Mouse (Mus musculus) macrophage (primary cell): ENCODE results near the gene Jak3. TPM values are rescaled to one million over a fixed set of nuclear protein-coding genes. Genes with fewer than 3 reads are reported as not detected.

Source experiments
- H3K27ac ChIP-seq: fragments of 350-480 bp; formaldehyde crosslinking; 2 replicates; pipeline ENCODE4 v1.9.0; 2021
- H3K36me3 ChIP-seq: fragments of 350-480 bp; formaldehyde crosslinking; 2 replicates; pipeline ENCODE4 v1.9.0; 2021; ENCODE audit errors: inconsistent target
- H3K4me3 ChIP-seq: fragments of 350-480 bp; formaldehyde crosslinking; 2 replicates; pipeline ENCODE4 v1.9.0; 2021; ENCODE audit errors: inconsistent target
- H3K79me2 ChIP-seq: fragments of 350-480 bp; formaldehyde crosslinking; 2 replicates; pipeline ENCODE4 v1.9.0; 2021; ENCODE audit errors: inconsistent target
- WGBS: methylation state at CpG from one replicate; pipeline ENCODE4 v1.1.7; 2026; ENCODE audit warnings: inconsistent platforms; ENCODE audit not compliant: missing documents; 5-methylcytosine and 5-hydroxymethylcytosine counted together
- polyA plus RNA-seq: library from polyadenylated mRNA; stranded (reverse); fragments of 250-400 nt; gene quantifications from 3 replicates; pipeline ENCODE4 v1.2.4, GENCODE M21; 2018; ENCODE audit warnings: inconsistent platforms

Gene Jak3
- polyA plus RNA-seq, 1 experiment from 2014 or later: 10.8 TPM

DNA sequence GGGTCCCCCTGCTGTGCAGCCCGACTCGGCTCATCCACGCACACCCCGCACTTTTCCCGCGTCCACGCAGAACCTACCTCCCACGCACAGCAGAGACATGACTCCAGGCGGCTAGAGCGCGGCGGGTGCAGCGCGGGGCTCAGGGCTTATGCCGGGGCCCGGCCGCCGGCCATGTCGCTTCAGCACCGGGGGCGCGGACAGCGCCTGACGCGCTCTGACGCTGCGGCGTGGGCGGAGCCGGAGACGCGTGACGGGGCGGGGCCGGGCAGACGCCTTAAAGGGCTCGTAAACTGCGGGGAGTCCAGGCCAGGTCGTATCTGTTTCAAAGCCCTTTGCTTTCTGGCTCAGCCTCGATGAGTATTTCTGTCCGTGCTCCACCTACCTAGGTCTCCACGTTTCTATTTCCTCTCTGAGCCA lies 4.5 kb upstream of the Jak3 start, which contains the start of gene Unc13a:
Gene Unc13a (minus strand): TSS at position 209 of the 417 bp plus-strand sequence.
- Histone ChIP-seq H3K4me3 (peak within 1 kb of the TSS; percentile 67), H3K36me3 (no peaks in the 10 kb centered on the region), H3K27ac (peak within 1 kb of the TSS; percentile 49), H3K79me2 (no peaks in the 10 kb centered on the region)
- under 1% methylated on average over 41 of the region's 42 CpGs for WGBS

DNA sequence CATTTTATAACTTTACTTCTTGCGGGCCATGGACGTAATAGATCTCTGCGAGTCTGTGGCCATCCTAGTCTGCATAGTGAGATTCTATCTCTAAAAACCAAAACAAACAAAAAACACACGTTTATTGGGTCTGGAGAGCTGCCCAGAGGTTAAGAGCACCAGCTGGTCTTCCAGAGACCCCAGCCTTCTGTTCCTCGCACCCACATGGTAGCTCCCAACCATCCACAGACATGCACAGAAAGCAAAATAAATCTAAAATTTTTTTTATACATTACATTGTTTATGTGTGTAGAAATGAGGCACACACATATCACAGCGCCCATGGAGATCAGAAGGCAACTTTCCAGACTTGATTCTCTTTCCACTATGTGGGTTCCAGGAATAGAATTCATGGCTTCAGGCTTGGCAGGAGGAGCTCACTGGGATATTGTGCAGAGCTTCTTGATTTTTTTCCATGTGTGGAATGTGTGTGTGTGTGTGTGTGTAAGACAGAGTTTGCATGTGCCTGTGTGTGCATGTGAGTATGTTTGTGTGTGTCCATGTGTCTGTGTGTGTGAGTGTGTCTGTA lies 3.8 kb upstream of the Jak3 start:
- H3K4me3 ChIP-seq: peak overlapping the region; percentile 24

GRCm38 (mm10) chr8:71674071-71674470 lies 2.0 kb upstream of the Jak3 start:
- no peak overlapping the region for H3K4me3 ChIP-seq
- H3K36me3 ChIP-seq: no peaks in the 10 kb centered on the region
- peaks cover 5% of the 10 kb centered on the region; the same call in 1 of the 2 replicates for H3K79me2 ChIP-seq
- no peak overlapping the region for H3K27ac ChIP-seq
- WGBS: 89% methylated on average over 2 of the region's 2 CpGs

More for the DNA sequence above, 3.8 kb upstream of the Jak3 start:
- Histone ChIP-seq H3K36me3 (no peaks in the 10 kb centered on the region), H3K79me2 (peaks cover 5% of the 10 kb centered on the region; the same call in 1 of the 2 replicates), H3K27ac (peak overlapping the region; percentile 49)
- 76% methylated on average over 6 of the region's 6 CpGs for WGBS

- Histone ChIP-seq H3K79me2 (peaks cover 5% of the 10 kb centered on the region; the same call in 1 of the 2 replicates), H3K4me3 (peak overlapping the region; percentile 57), H3K36me3 (peaks cover 5% of the 10 kb centered on the region; the same call in 1 of the 2 replicates), H3K27ac (peak overlapping the region; percentile 82)
- 63% methylated on average over 9 of the region's 9 CpGs for WGBS
These were observed 558 bp upstream of the Jak3 start for GRCm38 (mm10) chr8:71675456-71676019.

GRCm38 (mm10) chr8:71676803-71677202 lies 707 bp downstream of the Jak3 start:
- peak overlapping the region; percentile 82 for H3K27ac ChIP-seq
- peak overlapping the region; percentile 57 for H3K4me3 ChIP-seq
- H3K36me3 ChIP-seq: peaks cover 17% of the 10 kb centered on the region; the same call in 1 of the 2 replicates
- peaks cover 5% of the 10 kb centered on the region; the same call in 1 of the 2 replicates for H3K79me2 ChIP-seq
- 7% methylated on average over 9 of the region's 9 CpGs for WGBS

DNA sequence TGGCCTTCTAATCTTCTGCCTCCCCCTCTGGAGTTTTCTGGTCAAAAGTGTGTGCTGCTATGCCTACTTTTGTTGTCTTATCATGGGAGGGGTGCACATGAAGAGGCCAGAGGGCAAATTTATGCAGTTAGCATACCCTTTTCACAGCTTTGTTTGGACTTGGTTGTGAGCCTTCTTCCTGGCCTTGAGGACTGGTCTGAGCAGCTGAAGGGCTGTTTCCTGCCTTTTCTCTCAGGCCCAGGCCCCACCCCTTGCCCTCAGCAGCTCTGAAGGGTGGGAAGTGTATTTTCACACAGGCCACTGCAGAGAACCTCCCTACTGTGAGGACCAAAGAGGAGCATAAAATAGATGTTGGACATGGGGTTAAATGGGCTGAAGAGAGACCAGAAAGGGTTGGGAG lies 1.5 kb downstream of the Jak3 start:
- Histone ChIP-seq H3K36me3 (peaks cover 23% of the 10 kb centered on the region; the same call in 1 of the 2 replicates), H3K79me2 (peaks cover 5% of the 10 kb centered on the region; the same call in 1 of the 2 replicates), H3K4me3 (peak overlapping the region; percentile 57; the same call in 1 of the 2 replicates), H3K27ac (peak overlapping the region; percentile 82)

DNA sequence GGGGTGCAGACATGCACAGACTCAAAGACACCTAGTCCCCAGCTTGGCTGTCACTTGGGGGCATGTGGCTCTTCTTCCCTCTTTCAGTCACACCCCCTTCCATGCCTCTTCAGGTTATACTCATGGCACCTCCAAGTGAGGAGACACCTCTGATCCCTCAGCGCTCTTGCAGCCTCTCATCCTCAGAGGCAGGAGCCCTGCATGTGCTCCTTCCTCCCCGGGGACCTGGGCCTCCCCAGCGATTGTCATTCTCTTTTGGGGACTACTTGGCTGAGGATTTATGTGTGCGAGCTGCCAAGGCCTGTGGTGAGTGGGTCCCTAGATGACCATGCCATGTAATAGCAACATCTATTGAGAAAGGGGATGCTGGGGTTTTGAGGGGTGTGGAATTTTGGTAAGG lies 2.1 kb downstream of the Jak3 start:
- H3K36me3 ChIP-seq: peaks cover 28% of the 10 kb centered on the region; the same call in 1 of the 2 replicates
- H3K79me2 ChIP-seq: peaks cover 5% of the 10 kb centered on the region; the same call in 1 of the 2 replicates
- no peak overlapping the region for H3K4me3 ChIP-seq
- WGBS: 86% methylated on average over 4 of the region's 4 CpGs
- no peak overlapping the region for H3K27ac ChIP-seq

GRCm38 (mm10) chr8:71679116-71679515 lies 3.0 kb downstream of the Jak3 start:
- peaks cover 5% of the 10 kb centered on the region; the same call in 1 of the 2 replicates for H3K79me2 ChIP-seq
- WGBS: 94% methylated on average over 11 of the region's 16 CpGs
- no peak overlapping the region for H3K4me3 ChIP-seq
- H3K27ac ChIP-seq: no peak overlapping the region
- peaks cover 28% of the 10 kb centered on the region; the same call in 1 of the 2 replicates for H3K36me3 ChIP-seq

DNA sequence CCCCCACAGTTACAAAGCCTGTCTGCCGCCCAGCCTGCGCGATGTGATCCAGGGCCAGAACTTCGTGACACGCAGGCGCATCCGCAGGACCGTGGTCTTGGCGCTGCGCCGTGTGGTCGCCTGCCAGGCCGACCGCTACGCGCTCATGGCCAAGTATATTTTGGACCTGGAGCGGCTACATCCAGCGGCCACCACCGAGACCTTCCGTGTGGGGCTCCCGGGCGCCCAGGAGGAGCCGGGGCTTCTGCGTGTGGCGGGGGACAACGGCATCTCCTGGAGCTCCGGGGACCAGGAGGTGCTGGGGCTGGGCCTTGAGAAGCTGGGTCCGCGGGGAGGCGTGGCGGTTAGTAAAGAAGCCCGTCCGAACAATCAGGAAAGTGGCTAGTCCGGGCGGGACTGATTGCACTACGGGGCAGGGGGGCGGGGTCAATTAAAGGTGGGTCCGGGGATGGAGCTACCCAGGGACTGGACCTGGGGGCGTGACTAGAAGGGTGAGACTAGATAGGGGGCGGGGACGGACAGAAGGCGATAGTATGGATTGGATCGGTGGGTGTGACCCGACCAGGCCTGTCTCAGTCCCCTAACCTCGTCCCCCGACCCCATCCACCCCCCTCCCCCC lies 3.6 kb downstream of the Jak3 start:
- H3K79me2 ChIP-seq: peaks cover 5% of the 10 kb centered on the region; the same call in 1 of the 2 replicates
- 96% methylated on average over 30 of the region's 46 CpGs for WGBS
- H3K36me3 ChIP-seq: peaks cover 31% of the 10 kb centered on the region; the same call in 1 of the 2 replicates
- H3K27ac ChIP-seq: no peak overlapping the region
- H3K4me3 ChIP-seq: no peak overlapping the region

- Histone ChIP-seq H3K4me3 (no peak overlapping the region), H3K36me3 (peaks cover 34% of the 10 kb centered on the region; the same call in 1 of the 2 replicates), H3K27ac (no peak overlapping the region), H3K79me2 (peaks cover 5% of the 10 kb centered on the region; the same call in 1 of the 2 replicates)
- WGBS: 94% methylated on average over 21 of the region's 21 CpGs
These were observed 4.4 kb downstream of the Jak3 start for GRCm38 (mm10) chr8:71680471-71680870.

GRCm38 (mm10) chr8:71681369-71681915 lies 5.3 kb downstream of the Jak3 start:
- H3K36me3 ChIP-seq: peaks cover 34% of the 10 kb centered on the region; the same call in 1 of the 2 replicates
- peaks cover 5% of the 10 kb centered on the region; the same call in 1 of the 2 replicates for H3K79me2 ChIP-seq
- H3K4me3 ChIP-seq: no peak overlapping the region
- H3K27ac ChIP-seq: no peak overlapping the region
- WGBS: 90% methylated on average over 16 of the region's 18 CpGs

DNA sequence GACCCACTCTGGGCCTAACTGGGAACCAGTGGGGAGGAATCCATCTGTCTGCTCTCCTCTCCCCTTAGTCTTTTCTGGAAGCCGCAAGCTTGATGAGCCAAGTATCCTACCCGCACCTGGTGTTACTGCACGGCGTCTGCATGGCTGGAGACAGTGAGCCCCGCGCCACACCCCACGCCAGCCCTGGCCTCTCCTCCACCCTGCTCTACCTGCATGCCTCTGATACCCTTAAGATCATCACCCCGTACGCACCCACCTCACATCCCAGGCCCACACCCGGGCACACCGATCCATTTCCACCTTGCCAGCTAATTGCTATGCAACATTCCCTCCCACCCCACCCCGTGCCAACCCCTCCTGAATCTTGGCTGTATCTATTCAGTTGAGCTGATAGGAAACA lies 6.7 kb downstream of the Jak3 start:
- Histone ChIP-seq H3K36me3 (peaks cover 34% of the 10 kb centered on the region; the same call in 1 of the 2 replicates), H3K4me3 (no peak overlapping the region), H3K79me2 (no peaks in the 10 kb centered on the region; the same call in 1 of the 2 replicates), H3K27ac (no peak overlapping the region)
- WGBS: 96% methylated on average over 11 of the region's 12 CpGs

GRCm38 (mm10) chr8:71684701-71685100 lies 8.6 kb downstream of the Jak3 start:
- H3K36me3 ChIP-seq: peaks cover 34% of the 10 kb centered on the region; the same call in 1 of the 2 replicates

DNA sequence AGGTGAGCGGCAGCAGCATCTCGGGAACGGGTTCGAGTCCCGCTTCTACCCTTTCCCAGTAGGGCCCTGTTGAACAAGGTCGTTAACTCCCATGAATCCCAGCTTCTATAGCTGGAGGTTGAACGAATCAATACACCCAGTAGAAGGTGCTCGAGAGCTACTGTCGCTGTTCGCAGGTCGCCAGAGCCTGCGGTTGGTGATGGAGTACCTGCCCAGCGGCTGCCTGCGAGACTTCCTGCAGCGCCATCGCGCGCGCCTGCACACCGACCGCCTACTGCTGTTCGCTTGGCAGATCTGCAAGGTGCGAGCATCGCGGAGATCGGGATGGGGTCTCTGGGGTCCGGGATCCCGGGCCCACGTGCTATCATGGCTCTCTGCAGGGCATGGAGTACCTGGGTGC lies 9.5 kb downstream of the Jak3 start:
- 98% methylated on average over 13 of the region's 29 CpGs for WGBS
- no peaks in the 10 kb centered on the region for H3K79me2 ChIP-seq
- no peak overlapping the region for H3K4me3 ChIP-seq
- no peak overlapping the region for H3K27ac ChIP-seq
- H3K36me3 ChIP-seq: peaks cover 28% of the 10 kb centered on the region; the same call in 1 of the 2 replicates

More at GRCm38 (mm10) chr8:71684701-71685100, 8.6 kb downstream of the Jak3 start:
- 85% methylated on average over 10 of the region's 10 CpGs for WGBS
- Histone ChIP-seq H3K27ac (no peak overlapping the region), H3K4me3 (no peak overlapping the region), H3K79me2 (no peaks in the 10 kb centered on the region)
